Mouse (Mus musculus) lung, adult 2 months (tissue): ENCODE measurements around the gene Ceacam19. TPM values are rescaled to one million over a fixed set of nuclear protein-coding genes. Genes with fewer than 3 reads are reported as not detected.

ENCODE experiments used
- DNase-seq: peaks from one replicate; pipeline ENCODE4 v3.0.0; 2022
- H3K4me1 ChIP-seq: fragments of 200-500 bp; 2 replicates; pipeline ENCODE4 v1.6.1; 2011; ENCODE audit warnings: low read length; ENCODE audit not compliant: control insufficient read depth, insufficient read depth
- H3K4me3 ChIP-seq: fragments of 200-500 bp; replicated peaks from 2 replicates; pipeline ENCODE3; 2011; ENCODE audit warnings: low read depth, mild to moderate bottlenecking, control low read depth, low read length; ENCODE audit errors: extremely low read depth
- CTCF ChIP-seq: fragments of 200-500 bp; IDR thresholded peaks from 2 replicates; pipeline ENCODE4 v1.5.1; 2011; ENCODE audit warnings: mild to moderate bottlenecking, low read length, control low read depth; ENCODE audit not compliant: insufficient read depth
- POLR2A ChIP-seq: fragments of 200-500 bp; IDR thresholded peaks from 2 replicates; pipeline ENCODE4 v1.6.1; 2011; ENCODE audit warnings: low read depth, mild to moderate bottlenecking, control low read depth, low read length, borderline replicate concordance; ENCODE audit errors: extremely low read depth
- WGBS: fragments of 180-500 bp; shearing (Covaris S2); methylation state at CpG from one replicate; pipeline ENCODE4 v1.1.7; 2018; 5-methylcytosine and 5-hydroxymethylcytosine counted together
- polyA plus RNA-seq: library from polyadenylated mRNA; depleted of rRNA; stranded (reverse); fragments of >200 nt; gene quantifications from 2 replicates; pipeline ENCODE4 v1.2.3, GENCODE M21; 2012

Ceacam19 gene
- polyA plus RNA-seq, 1 experiment, result 2.0 TPM

GRCm38 (mm10) chr7:19866490-19866889 is 21.3 kb downstream of the Ceacam19 start:
- TF ChIP-seq POLR2A (no peak), CTCF (no peak)
- H3K4me3 ChIP-seq, result no peak overlapping the region
- DNase-seq, result no peak
- peaks cover 4% of the 10 kb centered on the region; the same call in 1 of the 2 replicates for H3K4me1 ChIP-seq
- 68% methylated on average over 6 of the region's 6 CpGs for WGBS

GRCm38 (mm10) chr7:19865246-19866036 is 22.3 kb downstream of the Ceacam19 start:
- 80% methylated on average over 8 of the region's 8 CpGs for WGBS
- Histone ChIP-seq H3K4me1 (no peaks in the 10 kb centered on the region), H3K4me3 (no peak overlapping the region)
- TF ChIP-seq CTCF (no peak), POLR2A (no peak)
- no peak for DNase-seq

- DNase-seq, result no peak
- TF ChIP-seq POLR2A, result no peak
- TF ChIP-seq CTCF, result no peak
- WGBS, result 30% methylated on average over 2 of the region's 2 CpGs
- Histone ChIP-seq H3K4me3 (no peak overlapping the region), H3K4me1 (no peaks in the 10 kb centered on the region)
Measured at GRCm38 (mm10) chr7:19864241-19864640, 23.5 kb downstream of the Ceacam19 start.

GRCm38 (mm10) chr7:19861199-19861598 is 26.6 kb downstream of the Ceacam19 start, which contains the start of gene Ceacam16:
Gene Ceacam16, minus strand, starts transcription at chr7:19861299.
- H3K4me1 ChIP-seq, result no peaks in the 10 kb centered on the region
- DNase-seq, result no peak
- WGBS, result 80% methylated on average over 9 of the region's 9 CpGs
- H3K4me3 ChIP-seq, result no peak within 1 kb of the TSS
- no peak for TF ChIP-seq POLR2A
- no peak for TF ChIP-seq CTCF

GRCm38 (mm10) chr7:19859740-19860139 is 28.0 kb downstream of the Ceacam19 start:
- no peaks in the 10 kb centered on the region for H3K4me1 ChIP-seq
- 55% methylated on average over 10 of the region's 10 CpGs for WGBS
- TF ChIP-seq CTCF, result no peak
- TF ChIP-seq POLR2A, result no peak
- no peak for DNase-seq
- no peak overlapping the region for H3K4me3 ChIP-seq

- 80% methylated on average over 6 of the region's 6 CpGs for WGBS
- Histone ChIP-seq H3K4me3 (no peak overlapping the region), H3K4me1 (no peaks in the 10 kb centered on the region; the same call in 1 of the 2 replicates)
- TF ChIP-seq POLR2A, result no peak
- no peak for DNase-seq
Measured at GRCm38 (mm10) chr7:19856283-19856682, 31.5 kb downstream of the Ceacam19 start.

- TF ChIP-seq CTCF, result no peak
- TF ChIP-seq POLR2A, result no peak
Measured at GRCm38 (mm10) chr7:19855663-19856062, 32.1 kb downstream of the Ceacam19 start.

GRCm38 (mm10) chr7:19853526-19853925 is 34.2 kb downstream of the Ceacam19 start:
- H3K4me3 ChIP-seq, result no peak overlapping the region
- no peak for DNase-seq
- H3K4me1 ChIP-seq, result no peaks in the 10 kb centered on the region; the same call in 1 of the 2 replicates
- TF ChIP-seq CTCF (no peak), POLR2A (no peak)
- 89% methylated on average over 20 of the region's 20 CpGs for WGBS

More at GRCm38 (mm10) chr7:19855663-19856062, 32.1 kb downstream of the Ceacam19 start:
- H3K4me3 ChIP-seq, result no peak overlapping the region
- no peaks in the 10 kb centered on the region; the same call in 1 of the 2 replicates for H3K4me1 ChIP-seq
- DNase-seq, result no peak
- WGBS, result 64% methylated on average over 5 of the region's 5 CpGs

GRCm38 (mm10) chr7:19851858-19852570 is 35.8 kb downstream of the Ceacam19 start, which contains the start of gene Gm19345:
Gene Gm19345, plus strand, starts transcription at chr7:19852003.
- Histone ChIP-seq H3K4me1 (no peaks in the 10 kb centered on the region; the same call in 1 of the 2 replicates), H3K4me3 (no peak within 1 kb of the TSS)
- TF ChIP-seq CTCF, result no peak
- no peak for TF ChIP-seq POLR2A
- 4% methylated on average over 33 of the region's 33 CpGs for whole genome bisulfite sequencing
- no peak for DNase-seq

GRCm38 (mm10) chr7:19844521-19845171 is 43.1 kb downstream of the Ceacam19 start:
- no peaks in the 10 kb centered on the region for H3K4me1 ChIP-seq
- WGBS, result 55% methylated on average over 15 of the region's 15 CpGs
- no peak overlapping the region for H3K4me3 ChIP-seq
- TF ChIP-seq CTCF (no peak), POLR2A (no peak)
- no peak for DNase-seq
